Mouse (Mus musculus) macrophage (primary cell): ENCODE data around the gene Cmpk1. TPM values are rescaled to one million over a fixed set of nuclear protein-coding genes. Genes with fewer than 3 reads are reported as not detected.

ENCODE experiments used
- H3K27ac ChIP-seq: fragments of 350-480 bp; formaldehyde crosslinking; 2 replicates; pipeline ENCODE4 v1.9.0; 2021
- H3K36me3 ChIP-seq: fragments of 350-480 bp; formaldehyde crosslinking; 2 replicates; pipeline ENCODE4 v1.9.0; 2021; ENCODE audit errors: inconsistent target
- H3K4me3 ChIP-seq: fragments of 350-480 bp; formaldehyde crosslinking; 2 replicates; pipeline ENCODE4 v1.9.0; 2021; ENCODE audit errors: inconsistent target
- H3K79me2 ChIP-seq: fragments of 350-480 bp; formaldehyde crosslinking; 2 replicates; pipeline ENCODE4 v1.9.0; 2021; ENCODE audit errors: inconsistent target
- WGBS: methylation state at CpG from one replicate; pipeline ENCODE4 v1.1.7; 2026; ENCODE audit warnings: inconsistent platforms; ENCODE audit not compliant: missing documents; 5-methylcytosine and 5-hydroxymethylcytosine counted together
- polyA plus RNA-seq: library from polyadenylated mRNA; stranded (reverse); fragments of 250-400 nt; gene quantifications from 3 replicates; pipeline ENCODE4 v1.2.4, GENCODE M21; 2018; ENCODE audit warnings: inconsistent platforms
- total RNA-seq, 78 experiments: library from RNA; depleted of rRNA; stranded (reverse); fragments of 250-400 nt; gene quantifications; 1 replicate in 9 of 78; 2 replicates in 24 of 78; 3 replicates in 43 of 78; 4 replicates in 2 of 78; pipeline ENCODE4 v1.2.4; 2018; ENCODE audit warnings: inconsistent platforms in 56 of 78

The Cmpk1 gene
- 10 to 100 TPM; 13.9 to 48.3 (median 30.3) TPM for total RNA-seq (2018; cell fraction: chromatin; rRNA removed)
- 100 to 1,000 TPM in 3 of 26 experiments, 10 to 100 TPM in 23; 59.5 to 123 (median 82.4) TPM for total RNA-seq (2018; cell fraction: cytosol; rRNA removed)
- total RNA-seq (2018; cell fraction: nucleus; rRNA removed) = 10 to 100 TPM; 27.0 to 68.3 (median 39.7) TPM
- 89.7 to 330 TPM (median 144 TPM) in 3 replicates for polyA plus RNA-seq

- Histone ChIP-seq H3K79me2 (peaks cover 47% of the 10 kb centered on the region), H3K36me3 (no peaks in the 10 kb centered on the region), H3K4me3 (peak within 1 kb of the TSS; percentile 71), H3K27ac (peak within 1 kb of the TSS; percentile 84)
- 1% methylated on average over 90 of the region's 93 CpGs for WGBS
Measured at GRCm38 (mm10) chr4:114986591-114987432, at the start of gene Cmpk1. Gene Cmpk1 (minus strand): TSS chr4:114987241.

DNA sequence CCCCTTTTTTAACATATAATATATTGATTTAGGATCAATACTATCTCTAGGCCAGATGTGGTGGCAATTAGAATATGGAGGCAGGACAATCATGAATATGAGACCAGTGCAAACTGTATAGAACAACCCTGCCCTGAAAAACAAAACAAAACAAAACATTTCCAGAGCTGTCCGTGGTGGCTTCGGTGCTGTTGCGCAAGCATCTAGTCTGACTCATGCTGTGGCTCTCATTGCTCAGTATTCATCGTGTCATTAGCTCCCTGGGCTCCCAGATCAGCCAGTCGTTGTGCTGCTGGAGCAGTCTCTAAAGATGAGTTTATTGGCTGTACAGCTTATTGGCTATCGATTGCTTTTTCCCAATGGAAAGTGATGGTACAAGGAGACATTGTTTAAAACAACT, 48.0 kb upstream of the Cmpk1 start:
- no peak overlapping the region for H3K4me3 ChIP-seq
- WGBS = 27% methylated on average over 6 of the region's 6 CpGs

GRCm38 (mm10) chr4:115019997-115020396, 33.0 kb upstream of the Cmpk1 start:
- no peak overlapping the region for H3K27ac ChIP-seq
- no peak overlapping the region for H3K4me3 ChIP-seq
- no peaks in the 10 kb centered on the region for H3K36me3 ChIP-seq
- no peaks in the 10 kb centered on the region for H3K79me2 ChIP-seq
- WGBS = 95% methylated on average over 3 of the region's 3 CpGs

More for the DNA sequence above, 48.0 kb upstream of the Cmpk1 start:
- H3K27ac ChIP-seq = no peak overlapping the region
- H3K36me3 ChIP-seq = no peaks in the 10 kb centered on the region
- peaks cover 10% of the 10 kb centered on the region for H3K79me2 ChIP-seq

- 93% methylated on average over 3 of the region's 3 CpGs for WGBS
- no peak overlapping the region for H3K27ac ChIP-seq
- H3K4me3 ChIP-seq = no peak overlapping the region
- no peaks in the 10 kb centered on the region for H3K36me3 ChIP-seq
- H3K79me2 ChIP-seq = no peaks in the 10 kb centered on the region; the same call in 1 of the 2 replicates
Measured at GRCm38 (mm10) chr4:115014276-115014675, 27.2 kb upstream of the Cmpk1 start.

DNA sequence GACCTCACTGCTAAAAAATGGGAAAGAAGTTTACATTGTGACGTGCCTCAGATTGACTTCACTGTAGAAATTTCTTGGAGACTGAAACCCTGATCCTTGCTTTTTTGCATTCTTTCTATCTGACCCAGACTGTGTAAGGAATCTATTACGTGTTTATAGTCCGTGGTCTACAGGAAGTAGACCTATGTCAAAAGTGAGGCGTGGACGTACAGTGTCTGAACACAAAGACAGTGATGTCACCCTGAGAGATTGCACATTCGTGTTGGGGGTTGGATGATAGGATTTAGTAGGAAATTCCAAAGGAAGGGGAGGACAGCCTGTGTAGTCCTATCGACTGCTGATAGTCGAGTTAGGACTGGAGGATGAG, 13.4 kb upstream of the Cmpk1 start:
- 3% methylated on average over 8 of the region's 8 CpGs for WGBS
- Histone ChIP-seq H3K36me3 (no peaks in the 10 kb centered on the region), H3K4me3 (peak overlapping the region; percentile 80), H3K79me2 (peaks cover 53% of the 10 kb centered on the region), H3K27ac (peak overlapping the region; percentile 66)

DNA sequence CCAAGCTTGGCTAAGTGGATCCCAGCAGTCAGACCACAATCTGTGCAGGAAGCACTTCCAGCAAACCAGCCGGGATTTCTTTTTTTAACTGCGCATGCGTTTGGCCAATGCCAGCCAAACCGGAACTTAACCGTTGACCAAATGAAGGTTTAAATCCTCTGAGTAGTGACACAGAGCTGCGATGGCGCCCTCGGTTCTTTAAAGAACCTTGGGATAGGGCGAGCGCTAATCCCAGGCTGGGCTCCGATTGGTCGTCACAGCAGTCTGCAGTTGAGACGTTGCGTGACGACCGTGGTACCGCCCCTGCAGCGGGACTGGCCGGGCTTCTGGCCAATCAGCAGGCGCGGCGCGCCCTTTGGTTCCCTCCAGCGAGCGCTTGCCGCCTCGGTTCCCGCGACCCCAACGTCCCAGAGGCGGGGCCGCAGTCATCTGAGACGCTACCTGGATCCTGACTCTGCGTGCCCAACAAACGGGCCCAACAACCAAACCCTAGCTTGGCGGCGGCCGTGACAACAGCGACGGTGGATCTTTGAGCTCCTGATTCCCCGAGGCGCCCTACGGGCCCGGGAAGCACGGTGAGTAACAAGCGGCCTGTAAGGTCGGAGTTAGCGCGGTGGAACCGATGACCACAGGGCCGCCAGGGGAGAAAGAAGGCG, 12.9 kb upstream of the Cmpk1 start, which contains the start of gene Stil:
TSS of gene Stil (plus strand) at position 387 of the 656 bp plus-strand sequence.
- peak within 1 kb of the TSS; percentile 88 for H3K27ac ChIP-seq
- peaks cover 48% of the 10 kb centered on the region for H3K79me2 ChIP-seq
- H3K4me3 ChIP-seq = peak within 1 kb of the TSS; percentile 80
- H3K36me3 ChIP-seq = no peaks in the 10 kb centered on the region
- under 1% methylated on average over 52 of the region's 52 CpGs for WGBS

DNA sequence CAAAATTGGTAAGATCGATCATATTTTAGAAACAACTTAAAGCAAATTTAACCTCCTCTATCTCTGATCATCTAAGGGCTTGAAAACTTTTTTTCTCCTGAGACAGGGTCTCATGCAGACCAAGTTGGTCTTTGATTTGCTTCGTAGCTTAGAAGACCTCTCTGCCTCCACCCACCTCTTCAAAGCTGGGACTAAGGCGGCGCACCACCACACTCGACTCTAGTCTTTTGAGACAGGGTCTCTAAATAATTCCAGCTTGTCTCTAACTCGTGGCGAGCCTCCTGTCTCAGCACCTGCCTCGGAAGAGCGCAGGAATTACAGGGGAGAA, 12.4 kb upstream of the Cmpk1 start:
- peaks cover 43% of the 10 kb centered on the region for H3K79me2 ChIP-seq
- WGBS = 16% methylated on average over 7 of the region's 9 CpGs
- H3K27ac ChIP-seq = peak overlapping the region; percentile 88

DNA sequence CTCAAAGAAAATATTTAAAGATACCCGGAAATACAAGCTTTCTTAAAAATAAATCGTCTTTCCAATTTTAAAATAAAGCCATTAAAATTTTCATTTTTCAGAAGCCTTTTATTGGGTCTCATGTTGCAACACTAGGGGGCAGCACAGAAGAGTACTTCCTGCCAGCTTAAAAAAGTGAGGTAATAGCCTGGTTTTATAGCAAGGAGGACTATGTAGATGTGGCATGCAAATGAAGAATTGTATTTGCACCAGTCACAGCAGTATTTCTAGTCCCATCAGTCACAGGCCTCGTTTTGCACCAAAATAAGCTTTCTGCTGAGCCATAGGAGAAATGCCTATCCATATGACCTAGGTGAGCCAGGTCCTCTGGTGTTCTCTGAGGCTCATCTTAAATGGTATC, 10.0 kb upstream of the Cmpk1 start:
- Histone ChIP-seq H3K4me3 (no peak overlapping the region), H3K36me3 (no peaks in the 10 kb centered on the region), H3K79me2 (peaks cover 20% of the 10 kb centered on the region), H3K27ac (no peak overlapping the region)
- WGBS = 87% methylated on average over 3 of the region's 3 CpGs

More for the DNA sequence above, 12.4 kb upstream of the Cmpk1 start:
- no peaks in the 10 kb centered on the region for H3K36me3 ChIP-seq
- H3K4me3 ChIP-seq = peak overlapping the region; percentile 53

- H3K4me3 ChIP-seq = no peak overlapping the region
- no peaks in the 10 kb centered on the region for H3K36me3 ChIP-seq
- no peaks in the 10 kb centered on the region for H3K79me2 ChIP-seq
- peak overlapping the region; percentile 27 for H3K27ac ChIP-seq
- WGBS = 78% methylated on average over 3 of the region's 3 CpGs
Measured at GRCm38 (mm10) chr4:114994218-114994617, 7.2 kb upstream of the Cmpk1 start.

- peaks cover 53% of the 10 kb centered on the region for H3K79me2 ChIP-seq
- H3K36me3 ChIP-seq = no peaks in the 10 kb centered on the region
- 3% methylated on average over 8 of the region's 8 CpGs for WGBS
- peak overlapping the region; percentile 71 for H3K4me3 ChIP-seq
- H3K27ac ChIP-seq = peak overlapping the region; percentile 76
Measured at GRCm38 (mm10) chr4:114986211-114986590, 840 bp downstream of the Cmpk1 start.

DNA sequence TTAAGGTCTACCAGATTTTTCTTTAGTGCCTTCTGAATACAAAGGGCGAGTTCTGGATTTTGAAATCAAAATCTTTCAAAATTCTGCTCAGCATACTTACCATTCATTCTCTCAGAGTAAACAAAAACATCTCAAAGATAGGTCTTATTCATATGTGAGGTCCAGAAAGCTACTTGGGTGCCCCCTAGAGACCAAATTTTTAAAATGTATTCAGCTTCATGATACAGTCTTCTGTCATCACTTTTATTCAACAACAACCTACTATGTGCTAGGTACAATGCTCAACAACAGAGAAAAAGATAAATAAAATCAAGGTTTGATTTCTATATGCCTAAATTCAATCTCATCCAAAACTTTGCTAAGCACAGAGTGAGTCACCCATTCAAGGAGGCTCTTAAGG, 4.0 kb downstream of the Cmpk1 start:
- WGBS = 62% methylated on average over 1 of the region's 1 CpGs
- no peak overlapping the region for H3K4me3 ChIP-seq
- H3K27ac ChIP-seq = peak overlapping the region; percentile 41
- H3K79me2 ChIP-seq = peaks cover 85% of the 10 kb centered on the region
- H3K36me3 ChIP-seq = no peaks in the 10 kb centered on the region

- Histone ChIP-seq H3K36me3 (no peaks in the 10 kb centered on the region), H3K79me2 (peaks cover 89% of the 10 kb centered on the region), H3K27ac (peak overlapping the region; percentile 41), H3K4me3 (no peak overlapping the region)
- WGBS = 10% methylated on average over 1 of the region's 1 CpGs
Measured at GRCm38 (mm10) chr4:114982619-114983018, 4.4 kb downstream of the Cmpk1 start.

DNA sequence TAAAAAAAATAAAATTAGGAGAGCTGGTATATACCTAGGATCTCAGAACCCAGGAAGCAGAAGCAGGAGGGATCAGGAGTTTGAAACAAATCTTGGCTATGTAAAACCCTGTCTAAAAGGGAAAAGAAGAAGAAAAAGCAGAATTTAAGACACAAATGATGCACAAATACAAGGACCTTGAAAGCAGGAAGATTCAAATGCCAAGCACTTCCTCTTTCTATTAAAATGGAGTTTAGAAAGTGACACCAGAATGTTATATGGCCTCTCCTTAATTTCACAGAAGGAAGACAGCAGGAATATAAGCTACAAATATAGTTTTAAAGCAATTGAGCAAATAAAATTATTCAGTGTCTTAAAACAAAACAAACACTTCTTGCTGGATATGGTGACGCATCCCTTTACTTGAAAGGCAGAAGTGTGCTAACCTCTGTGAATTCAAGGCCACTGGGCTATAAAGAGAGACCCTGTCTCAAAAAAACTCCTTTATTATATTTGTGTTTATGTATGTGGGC, 13.8 kb downstream of the Cmpk1 start:
- WGBS = 67% methylated on average over 1 of the region's 1 CpGs
- H3K27ac ChIP-seq = peak overlapping the region; percentile 31

GRCm38 (mm10) chr4:114970736-114971135, 16.3 kb downstream of the Cmpk1 start:
- Histone ChIP-seq H3K36me3 (peaks cover 29% of the 10 kb centered on the region), H3K27ac (peak overlapping the region; percentile 48), H3K79me2 (peaks cover 86% of the 10 kb centered on the region), H3K4me3 (no peak overlapping the region; the same call in 1 of the 2 replicates)
- WGBS = 14% methylated on average over 5 of the region's 5 CpGs

More for the DNA sequence above, 13.8 kb downstream of the Cmpk1 start:
- Histone ChIP-seq H3K79me2 (peaks cover 92% of the 10 kb centered on the region), H3K4me3 (no peak overlapping the region), H3K36me3 (peaks cover 9% of the 10 kb centered on the region)
